Mouse (Mus musculus): Measurements from ENCODE around the gene Sdccag8.

GRCm38 (mm10) chr1:177010041-177010440 is 195.6 kb downstream of the Sdccag8 start:
- no peak for TF ChIP-seq CTCF (conservative IDR thresholded peaks at IDR 0.05; ENCODE audit: insufficient read depth, insufficient read length, low read depth, low read length)
- no peak for TF ChIP-seq POLR2A (IDR thresholded peaks at IDR 0.05; ENCODE audit: low read depth, low read length)
